ENCODE assay signal across 32 mouse cellular contexts in the genomic region with DNA sequence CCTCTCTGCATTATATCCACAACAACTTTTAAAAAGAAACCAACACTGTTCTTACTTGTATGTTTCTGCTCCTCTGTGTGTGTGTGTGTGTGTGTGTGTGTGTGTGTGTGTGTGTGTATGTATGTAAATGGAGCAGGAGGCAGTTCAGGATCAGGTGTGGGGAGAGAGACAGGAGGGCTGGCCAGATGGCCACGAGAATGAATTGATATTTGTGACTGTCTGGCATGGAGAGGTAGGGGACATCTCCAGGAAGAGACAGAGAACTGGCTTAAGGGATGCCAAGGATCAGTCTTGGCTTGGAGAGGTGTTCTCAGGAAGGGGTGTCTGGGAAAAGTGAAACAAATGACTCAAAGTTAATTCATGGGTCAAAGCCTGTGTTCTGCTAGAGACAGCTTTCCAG.
DNase-seq lines count a peak whose midpoint lies in the region; ATAC-seq and TF ChIP-seq lines count a peak whose summit lies in the region.
"Had no signal": no experiment of that assay in that cellular context is flagged by ENCODE, and none has a peak within 500 bp of the region (broad histone marks: within the 10 kb centered on the region; RNA-seq: fewer than 3 reads in every experiment).

No protein-coding gene starts in this region.

- WGBS in midbrain, embryonic 16.5 days: 54% methylated on average over 1 of the region's 1 CpGs
- WGBS in midbrain, embryonic 11.5 days: 50% methylated on average over 1 of the region's 1 CpGs

- H3K27ac ChIP-seq in midbrain, embryonic 16.5 days (ENCODE audit: low read length): peak overlapping the region; percentile 38; the same call in 1 of the 2 replicates
- no peak overlapping the region for H3K27ac ChIP-seq in midbrain, embryonic 11.5 days (ENCODE audit: low read depth, low read length)
- no peak overlapping the region for H3K27ac ChIP-seq in layer of hippocampus, adult 2 months
- H3K27ac ChIP-seq: forebrain, embryonic 12.5 days; heart, adult 2 months; heart, embryonic 13.5 days; kidney, embryonic 15.5 days; limb, embryonic 10.5 days; limb, embryonic 15.5 days; liver, embryonic 13.5 days; midbrain, embryonic 15.5 days; neural tube, embryonic 13.5 days; stomach, postnatal 0 days had no signal

- TF ChIP-seq CTCF in layer of hippocampus, adult 2 months (conservative IDR thresholded peaks at IDR 0.05): no peak

- H3K9ac ChIP-seq in midbrain, embryonic 16.5 days (ENCODE audit: low read depth, low read length): no peak overlapping the region
- H3K9ac ChIP-seq in midbrain, embryonic 11.5 days (ENCODE audit: low read length): no peak overlapping the region
- H3K9ac ChIP-seq: forebrain, embryonic 12.5 days; forebrain, postnatal 0 days; heart, embryonic 13.5 days; kidney, embryonic 15.5 days; limb, embryonic 15.5 days; liver, embryonic 13.5 days; midbrain, embryonic 15.5 days; neural tube, embryonic 13.5 days had no signal

- no peak for ATAC-seq in midbrain, embryonic 16.5 days
- no peak for ATAC-seq in midbrain, embryonic 11.5 days (ENCODE audit: low FRiP score)
- ATAC-seq: activated CD4-positive, CD25-positive, alpha-beta regulatory T cell, adult 4 months; forebrain, postnatal 0 days; intestine, embryonic 16.5 days; lung, postnatal 0 days; midbrain, embryonic 15.5 days had no signal

- H3K36me3 ChIP-seq in midbrain, embryonic 16.5 days (ENCODE audit: control insufficient read depth, insufficient read depth, low read length): no peaks in the 10 kb centered on the region
- no peaks in the 10 kb centered on the region for H3K36me3 ChIP-seq in midbrain, embryonic 11.5 days (ENCODE audit: control insufficient read depth, insufficient read depth, low read length)
- H3K36me3 ChIP-seq: forebrain, embryonic 12.5 days; heart, embryonic 13.5 days; kidney, embryonic 15.5 days; limb, embryonic 10.5 days; limb, embryonic 15.5 days; liver, embryonic 13.5 days; midbrain, embryonic 15.5 days; neural tube, embryonic 13.5 days had no signal

- DNase-seq in midbrain, embryonic 11.5 days (ENCODE audit: low spot score, missing footprints): no peak
- peak; percentile 70 for DNase-seq in cerebellum, adult 11-12 months
- peak; percentile 70 for DNase-seq in cerebellum, adult 9-10 months
- DNase-seq in cerebellum, postnatal 36 days: peak; percentile 47 to 55
- no peak for DNase-seq in kidney, adult 8-10 months
- no peak for DNase-seq in layer of hippocampus, adult 2 months (ENCODE audit: low spot score in 2 of 2)
- DNase-seq: adrenal gland, postnatal 10 days; B cell, adult 2 months; forebrain, postnatal 0 days; heart, adult 2 months; heart, postnatal 10 days; kidney, postnatal 36 days; liver, embryonic 13.5 days; lung, adult 18-20 months; lung, postnatal 4 days; right cerebral cortex, postnatal 4 days; thymus, adult 18-20 months; thymus, postnatal 36 days had no signal

- no peaks in the 10 kb centered on the region for H3K9me3 ChIP-seq in midbrain, embryonic 16.5 days (replicated peaks; ENCODE audit: control insufficient read depth, low read length, poor library complexity, severe bottlenecking)
- no peaks in the 10 kb centered on the region for H3K9me3 ChIP-seq in midbrain, embryonic 11.5 days (ENCODE audit: control insufficient read depth, low read length)
- H3K9me3 ChIP-seq: forebrain, embryonic 12.5 days; heart, embryonic 13.5 days; kidney, embryonic 15.5 days; limb, embryonic 10.5 days; limb, embryonic 15.5 days; liver, embryonic 13.5 days; midbrain, embryonic 15.5 days; neural tube, embryonic 13.5 days had no signal

- no peak overlapping the region for H3K4me2 ChIP-seq in midbrain, embryonic 16.5 days (ENCODE audit: low read length)
- H3K4me2 ChIP-seq in midbrain, embryonic 11.5 days: no peak overlapping the region
- H3K4me2 ChIP-seq: forebrain, embryonic 12.5 days; heart, embryonic 13.5 days; kidney, embryonic 15.5 days; limb, embryonic 15.5 days; liver, embryonic 13.5 days; midbrain, embryonic 15.5 days; neural tube, embryonic 13.5 days had no signal

- no peaks in the 10 kb centered on the region for H3K4me1 ChIP-seq in midbrain, embryonic 16.5 days (ENCODE audit: control insufficient read depth, insufficient read depth, low read length)
- no peaks in the 10 kb centered on the region for H3K4me1 ChIP-seq in midbrain, embryonic 11.5 days (ENCODE audit: control insufficient read depth, insufficient read depth, low read length)
- H3K4me1 ChIP-seq: forebrain, embryonic 12.5 days; heart, embryonic 13.5 days; kidney, embryonic 15.5 days; limb, embryonic 10.5 days; limb, embryonic 15.5 days; liver, embryonic 13.5 days; midbrain, embryonic 15.5 days; neural tube, embryonic 13.5 days had no signal

- no peak overlapping the region for H3K4me3 ChIP-seq in midbrain, embryonic 16.5 days (ENCODE audit: low read depth, low read length)
- H3K4me3 ChIP-seq in midbrain, embryonic 11.5 days (ENCODE audit: low read depth, low read length): no peak overlapping the region
- H3K4me3 ChIP-seq in layer of hippocampus, adult 2 months: no peak overlapping the region
- H3K4me3 ChIP-seq: erythroblast, embryonic 14.5 days; forebrain, embryonic 12.5 days; heart, adult 2 months; heart, embryonic 13.5 days; kidney, embryonic 15.5 days; limb, embryonic 10.5 days; limb, embryonic 15.5 days; liver, embryonic 13.5 days; midbrain, embryonic 15.5 days; myocyte; neural tube, embryonic 13.5 days had no signal

- no peaks in the 10 kb centered on the region for H3K27me3 ChIP-seq in midbrain, embryonic 16.5 days (ENCODE audit: control insufficient read depth, insufficient read depth, low read depth, low read length)
- no peaks in the 10 kb centered on the region for H3K27me3 ChIP-seq in midbrain, embryonic 11.5 days (ENCODE audit: control insufficient read depth, insufficient read depth, low read length)
- H3K27me3 ChIP-seq: forebrain, embryonic 12.5 days; heart, embryonic 13.5 days; kidney, embryonic 15.5 days; limb, embryonic 15.5 days; liver, embryonic 13.5 days; midbrain, embryonic 15.5 days; neural tube, embryonic 13.5 days had no signal

Comparison
In these comparisons a context has a peak if more than half of its experiments do, and no peak if none do; other contexts are left out.
1. DNase-seq: peak in cerebellum, adult 11-12 months (single experiment), cerebellum, adult 9-10 months (single experiment) and cerebellum, postnatal 36 days (2 of 2); none in midbrain, embryonic 11.5 days (single experiment), kidney, adult 8-10 months (0 of 2) and layer of hippocampus, adult 2 months (0 of 2).